Mouse (Mus musculus): ENCODE results near the gene Neu4.
"Not testable (repeated sequence)": the region's sequence is repeated elsewhere in the genome, so short reads cannot be mapped to it uniquely, and the experiment has no call there.

Neu4 gene

GRCm38 (mm10) chr1:94020151-94020550 lies at the start of gene Neu4:
Gene Neu4 (plus strand): TSS chr1:94020451.
- no peak for DNase-seq (ENCODE audit: low read depth, low spot score)

- DNase-seq (ENCODE audit: low read depth, low spot score) = not testable (repeated sequence)
These were observed 49.5 kb upstream of the Neu4 start for GRCm38 (mm10) chr1:93970797-93971196.

GRCm38 (mm10) chr1:93975764-93976163 lies 44.5 kb upstream of the Neu4 start:
- DNase-seq (ENCODE audit: low read depth, low spot score) = not testable (repeated sequence)

DNA sequence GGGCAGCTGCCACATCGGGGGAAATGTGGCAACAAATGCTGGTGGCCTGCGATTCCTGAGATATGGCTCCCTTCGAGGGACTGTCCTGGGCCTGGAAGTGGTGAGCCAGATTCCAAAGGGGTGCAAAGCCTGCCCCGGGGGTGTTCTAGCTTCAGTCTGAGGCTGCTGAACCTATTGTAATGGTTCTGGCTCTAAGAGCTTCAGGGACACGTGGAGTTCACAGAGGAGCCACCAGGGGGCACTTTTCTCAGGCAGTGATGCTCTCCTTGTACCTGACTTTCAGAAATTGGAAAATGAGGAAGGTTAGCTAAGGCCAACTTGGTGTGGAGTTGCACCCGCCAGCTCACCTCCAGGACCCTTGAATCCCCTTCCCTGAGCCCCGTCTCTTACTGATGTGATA lies 42.0 kb upstream of the Neu4 start:
- not testable (repeated sequence) for DNase-seq (ENCODE audit: low read depth, low spot score)

DNA sequence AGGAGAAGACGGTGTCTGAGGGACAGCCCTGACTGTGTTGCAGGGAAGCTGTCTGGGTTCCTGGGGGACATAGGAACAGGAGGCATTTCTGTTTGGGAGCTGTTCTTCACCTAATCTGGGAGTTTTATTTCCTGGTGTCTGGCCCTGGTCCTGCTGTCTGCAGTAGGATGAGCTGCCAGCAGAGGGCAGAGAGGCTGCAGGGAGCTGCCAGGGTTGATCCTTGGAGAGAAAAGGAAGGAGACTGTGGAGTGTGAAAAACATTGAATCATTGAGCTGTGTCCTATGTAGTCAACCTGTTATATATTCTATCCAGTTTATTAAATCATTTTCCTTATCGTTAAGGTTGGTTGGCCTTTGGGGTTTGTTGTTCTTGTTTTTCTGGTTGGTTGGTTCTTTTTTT lies 39.3 kb upstream of the Neu4 start:
- DNase-seq (ENCODE audit: low read depth, low spot score) = not testable (repeated sequence)

DNA sequence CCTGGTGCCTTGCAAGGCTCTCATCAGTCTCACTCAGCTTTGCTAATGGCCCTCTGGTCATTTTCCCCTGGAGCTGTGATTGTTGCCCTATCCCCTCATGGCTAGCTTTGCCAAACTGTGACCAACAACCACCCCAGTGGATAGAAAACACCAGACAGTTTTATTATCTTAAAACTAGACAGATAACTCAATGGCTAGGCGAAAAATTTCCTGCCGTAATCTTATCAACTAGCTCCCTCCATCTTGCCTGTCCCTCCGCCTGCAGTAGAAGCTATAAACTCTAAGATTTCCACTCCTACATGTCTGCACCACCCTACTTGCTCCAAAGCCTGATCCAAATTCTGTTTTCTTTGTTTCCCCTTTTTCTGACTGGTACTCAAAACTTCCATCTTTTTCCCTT lies 34.1 kb upstream of the Neu4 start:
- DNase-seq (ENCODE audit: low read depth, low spot score) = no peak

GRCm38 (mm10) chr1:93988786-93989185 lies 31.5 kb upstream of the Neu4 start:
- DNase-seq (ENCODE audit: low read depth, low spot score) = no peak

DNA sequence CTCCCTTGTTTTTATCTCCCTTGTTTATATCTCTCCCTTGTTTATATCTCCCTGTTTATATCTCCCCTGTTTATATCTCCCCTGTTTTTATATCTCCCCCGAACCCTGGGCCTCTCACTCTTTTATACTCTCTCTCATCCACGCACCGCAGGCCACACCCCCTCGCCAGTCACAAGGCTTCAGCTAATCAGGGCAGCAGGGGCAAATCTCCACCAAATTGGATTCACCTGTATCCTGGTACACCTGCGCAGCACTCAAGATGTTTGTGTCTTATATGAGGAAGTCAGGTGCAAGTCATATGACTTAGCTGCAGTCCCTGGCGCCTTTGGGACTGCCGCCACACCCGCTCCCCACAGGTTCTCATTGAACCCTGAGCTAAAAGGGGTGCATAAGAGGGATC lies 30.0 kb upstream of the Neu4 start, which contains the start of gene Gal3st2c:
TSS of gene Gal3st2c (plus strand) at position 301 of the 400 bp plus-strand sequence.
- DNase-seq (ENCODE audit: low read depth, low spot score) = not testable (repeated sequence)

- DNase-seq (ENCODE audit: low read depth, low spot score) = not testable (repeated sequence)
These were observed 29.2 kb upstream of the Neu4 start for GRCm38 (mm10) chr1:93991068-93991467.

DNA sequence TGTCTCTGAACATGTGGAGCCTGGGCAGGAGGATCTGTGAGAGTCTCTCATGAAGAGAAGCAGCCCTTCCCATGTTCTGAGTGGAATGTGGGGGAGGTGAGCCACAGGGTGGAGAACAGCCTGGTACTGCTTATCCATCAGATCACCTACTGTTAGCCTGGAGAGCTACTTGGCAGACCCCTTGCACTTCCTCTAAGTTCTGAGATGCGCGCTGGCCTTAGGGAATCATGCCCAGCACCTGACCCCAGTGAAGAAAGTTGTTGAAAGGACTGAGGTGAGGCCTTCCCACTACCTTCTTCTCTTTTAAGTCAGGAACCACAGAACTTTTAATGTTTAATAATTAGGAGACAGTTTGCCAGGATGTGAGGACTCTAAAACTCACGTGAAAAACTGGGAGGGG lies 28.8 kb upstream of the Neu4 start:
- not testable (repeated sequence) for DNase-seq (ENCODE audit: low read depth, low spot score)

- no peak for DNase-seq (ENCODE audit: low read depth, low spot score)
These were observed 19.2 kb upstream of the Neu4 start for GRCm38 (mm10) chr1:94001023-94001422.

- not testable (repeated sequence) for DNase-seq (ENCODE audit: low read depth, low spot score)
These were observed 14.2 kb upstream of the Neu4 start for GRCm38 (mm10) chr1:94005954-94006506.

DNA sequence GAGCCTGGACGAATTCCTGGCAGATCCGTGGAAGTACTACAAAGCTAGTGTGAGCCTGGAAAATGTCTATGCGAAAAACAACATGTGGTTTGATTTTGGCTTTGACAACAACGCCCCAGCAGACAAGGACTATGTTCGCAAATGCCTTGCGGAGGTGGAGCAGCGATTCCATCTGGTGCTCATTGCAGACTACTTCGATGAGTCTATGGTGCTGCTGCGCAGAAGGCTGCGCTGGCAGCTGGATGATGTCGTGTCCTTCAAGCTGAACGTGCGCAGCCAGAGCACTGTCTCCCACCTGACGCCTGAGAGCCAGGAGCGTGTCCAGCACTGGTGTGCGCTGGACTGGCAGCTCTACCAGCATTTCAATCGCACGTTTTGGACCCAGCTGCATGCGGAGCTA lies 11.4 kb upstream of the Neu4 start:
- not testable (repeated sequence) for DNase-seq (ENCODE audit: low read depth, low spot score)

- DNase-seq (ENCODE audit: low read depth, low spot score) = no peak
These were observed 8.6 kb upstream of the Neu4 start for GRCm38 (mm10) chr1:94011643-94012042.

DNA sequence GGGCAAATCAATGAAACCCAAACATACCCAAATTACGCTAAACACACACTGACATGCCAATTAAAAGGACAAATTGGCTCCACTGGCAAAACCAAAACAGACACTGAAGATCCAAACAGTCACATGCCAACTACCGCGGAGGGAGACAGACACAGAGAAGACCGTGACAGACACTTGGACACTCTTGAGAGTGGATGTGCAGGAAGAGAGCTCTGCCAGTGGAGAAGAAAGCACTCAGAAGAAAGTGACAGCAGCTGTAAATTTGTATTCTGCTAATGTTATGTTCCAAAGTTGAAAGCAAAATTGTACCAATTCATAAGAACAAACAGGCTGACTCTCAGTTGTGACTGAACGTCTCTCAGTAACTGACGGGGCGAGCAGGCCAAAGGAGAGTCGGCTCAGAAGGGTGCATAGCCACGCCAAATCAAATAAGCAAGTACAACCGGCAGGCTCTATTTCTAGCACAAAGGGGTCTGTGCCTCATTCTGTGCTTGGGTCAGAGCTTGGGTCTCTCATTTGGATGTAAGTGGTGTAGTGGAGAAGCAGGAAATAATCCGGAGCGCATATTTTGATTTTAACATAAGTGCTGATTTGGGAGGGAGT lies 7.4 kb downstream of the Neu4 start:
- no peak for DNase-seq (ENCODE audit: low read depth, low spot score)

GRCm38 (mm10) chr1:94028741-94029140 lies 8.5 kb downstream of the Neu4 start:
- DNase-seq (ENCODE audit: low read depth, low spot score) = no peak

DNA sequence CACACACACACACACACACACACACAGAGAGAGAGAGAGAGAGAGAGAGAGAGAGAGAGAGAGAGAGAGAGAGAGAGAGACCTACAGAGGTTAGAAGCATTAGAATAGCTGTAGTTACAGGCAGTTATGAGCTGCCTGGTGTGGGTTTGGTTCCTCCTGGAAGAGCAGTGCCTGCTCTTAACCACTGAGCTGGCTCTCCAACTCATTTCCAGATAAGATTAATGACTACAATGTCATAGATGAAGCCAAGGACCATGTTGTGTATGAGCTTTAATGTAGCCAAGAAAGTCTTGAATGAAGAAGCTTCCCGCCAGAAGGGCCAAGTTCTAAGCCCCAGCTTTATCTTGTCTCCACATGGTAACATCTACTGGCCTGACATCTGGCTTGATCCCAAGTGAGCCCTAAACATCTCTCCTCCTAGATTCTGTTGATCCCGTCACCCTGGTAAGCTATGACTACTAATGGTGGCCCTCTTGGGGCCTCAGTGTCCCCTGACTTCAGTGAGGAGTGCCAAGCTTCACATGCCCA lies 12.9 kb downstream of the Neu4 start:
- no peak for DNase-seq (ENCODE audit: low read depth, low spot score)

DNA sequence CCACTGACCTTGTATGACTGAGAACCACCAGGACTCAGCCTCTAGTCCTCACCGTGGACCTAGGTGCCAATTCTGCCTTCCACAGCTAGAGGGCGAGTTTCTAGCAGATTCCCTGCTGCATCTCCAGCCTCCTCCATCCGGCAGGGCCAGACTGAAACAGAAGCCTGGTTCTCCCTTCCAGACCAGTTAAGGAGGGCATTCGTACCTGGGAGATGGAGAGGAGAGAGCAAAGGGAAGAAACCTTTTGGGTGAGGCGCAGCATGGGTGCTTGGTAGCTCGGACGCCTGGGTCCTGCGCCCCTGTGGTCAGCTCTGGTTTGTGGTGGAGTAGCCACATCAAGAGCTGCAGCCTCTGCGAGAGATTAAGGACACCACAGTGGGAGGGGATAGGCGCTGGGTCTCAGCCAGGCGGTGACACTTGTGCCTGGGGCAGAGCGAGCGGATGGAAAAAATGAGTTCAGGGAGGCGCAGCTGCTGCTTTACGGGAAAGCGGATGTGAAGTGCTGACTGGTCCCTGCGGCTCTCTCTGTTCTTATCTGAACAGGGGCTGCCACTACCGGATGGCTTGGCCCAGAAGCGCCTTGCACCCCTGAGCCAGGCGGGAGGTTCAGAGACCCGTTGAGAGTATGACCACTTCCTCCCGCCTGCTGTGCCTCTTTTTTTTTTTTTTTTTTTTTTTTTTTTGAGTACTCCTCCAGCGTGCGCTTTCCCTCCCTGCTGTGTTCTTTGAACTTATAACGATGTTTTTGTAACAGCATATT lies 14.9 kb downstream of the Neu4 start:
- DNase-seq (ENCODE audit: low read depth, low spot score) = peak; percentile 71

- DNase-seq (ENCODE audit: low read depth, low spot score) = no peak
These were observed 20.1 kb downstream of the Neu4 start for GRCm38 (mm10) chr1:94040391-94040790.

DNA sequence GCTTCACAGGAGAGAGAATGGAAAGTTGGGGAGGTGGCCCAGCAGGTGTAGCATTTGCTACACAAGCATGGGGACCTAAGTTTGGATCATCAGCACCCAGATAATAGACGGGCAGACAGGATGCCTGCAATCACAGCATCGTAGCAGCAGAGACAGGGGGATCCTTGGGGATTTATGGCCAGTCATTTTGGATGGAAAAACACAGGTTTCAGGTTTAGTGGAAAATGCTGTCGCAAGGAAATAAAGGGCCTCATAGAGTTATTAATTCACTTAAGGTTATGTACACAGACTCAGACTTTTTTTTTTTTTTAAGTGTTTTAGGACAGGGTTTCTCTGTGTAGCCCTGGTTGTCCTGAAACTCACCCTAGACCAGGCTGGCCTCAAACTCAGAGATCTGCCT lies 25.3 kb downstream of the Neu4 start:
- no peak for DNase-seq (ENCODE audit: low read depth, low spot score)

DNA sequence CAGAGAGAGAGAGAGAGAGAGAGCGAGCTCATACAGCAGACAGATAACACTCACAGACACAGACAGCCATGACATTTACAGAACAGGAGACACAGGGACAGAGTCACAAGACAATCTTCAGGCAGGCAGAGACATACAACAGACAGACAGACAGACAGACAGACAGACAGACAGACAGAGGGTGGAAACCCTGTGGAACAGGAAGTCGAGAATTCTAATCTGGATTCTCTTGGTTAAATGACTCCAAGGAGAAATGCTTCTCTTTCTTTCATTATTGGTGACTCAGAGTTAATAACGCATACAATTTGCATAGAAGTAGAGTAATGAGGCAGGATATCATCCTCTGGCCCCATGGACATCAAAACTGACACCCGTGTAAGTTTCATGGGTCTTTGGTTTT lies 26.3 kb downstream of the Neu4 start:
- no peak for DNase-seq (ENCODE audit: low read depth, low spot score)

GRCm38 (mm10) chr1:94051104-94051503 lies 30.9 kb downstream of the Neu4 start:
- no peak for DNase-seq (ENCODE audit: low read depth, low spot score)

GRCm38 (mm10) chr1:94052373-94052772 lies 32.1 kb downstream of the Neu4 start, which contains the start of gene Pdcd1:
Gene Pdcd1 (minus strand): TSS chr1:94052553.
- no peak for DNase-seq (ENCODE audit: low read depth, low spot score)
